In the genomic region with DNA sequence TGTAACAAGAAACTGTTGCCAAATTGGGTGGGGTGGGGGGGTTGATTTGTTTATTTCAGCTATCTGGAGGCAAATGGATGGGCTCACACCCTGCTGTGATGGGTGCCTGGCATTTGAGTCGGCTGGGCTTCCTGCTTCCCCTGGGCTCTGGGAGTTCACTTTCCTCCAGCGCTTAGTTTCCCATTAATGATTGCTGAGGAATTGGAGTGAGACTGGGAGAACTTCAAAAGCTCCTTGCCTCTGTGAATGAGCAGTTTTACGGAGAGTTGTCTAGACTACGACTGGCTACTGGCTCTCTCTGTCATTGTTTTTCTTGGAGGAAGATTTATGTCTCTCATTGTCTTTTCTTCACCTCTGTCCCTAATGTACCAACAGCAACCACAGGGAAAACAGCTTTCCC, we compare ENCODE assay signal across 13 mouse cellular contexts. TPM values are rescaled to one million over a fixed set of nuclear protein-coding genes. Genes with fewer than 3 reads are reported as not detected.
DNase-seq lines count a peak whose midpoint lies in the region; ATAC-seq and TF ChIP-seq lines count a peak whose summit lies in the region.
"Had no signal": no experiment of that assay in that cellular context is flagged by ENCODE, and none has a peak within 500 bp of the region (broad histone marks: within the 10 kb centered on the region; RNA-seq: fewer than 3 reads in every experiment).

No protein-coding gene starts in this region.

- ATAC-seq in heart, postnatal 0 days (ENCODE audit: insufficient read depth, low read depth), result no peak
- ATAC-seq in heart, embryonic 12.5 days (ENCODE audit: insufficient number of reproducible peaks, low FRiP score), result no peak

- no peak overlapping the region for H3K4me3 ChIP-seq in heart, postnatal 0 days (ENCODE audit: low read depth, low read length)
- no peak overlapping the region for H3K4me3 ChIP-seq in heart, embryonic 12.5 days
- no peak overlapping the region for H3K4me3 ChIP-seq in brown adipose tissue, adult 24 weeks (ENCODE audit: insufficient read depth, low read depth, low read length)
- H3K4me3 ChIP-seq: embryonic facial prominence, embryonic 15.5 days; left cerebral cortex, adult 2 months; limb, embryonic 15.5 days had no signal

- H3K4me2 ChIP-seq in heart, postnatal 0 days (ENCODE audit: low read depth, low read length), result no peak overlapping the region
- no peak overlapping the region for H3K4me2 ChIP-seq in heart, embryonic 12.5 days
- H3K4me2 ChIP-seq: embryonic facial prominence, embryonic 15.5 days; limb, embryonic 15.5 days had no signal

- H3K36me3 ChIP-seq in heart, postnatal 0 days (replicated peaks; ENCODE audit: control insufficient read depth, insufficient read depth, low read length), result no peaks in the 10 kb centered on the region
- no peaks in the 10 kb centered on the region for H3K36me3 ChIP-seq in heart, embryonic 12.5 days
- H3K36me3 ChIP-seq: embryonic facial prominence, embryonic 15.5 days; limb, embryonic 15.5 days had no signal

- no peak for TF ChIP-seq CTCF in heart, postnatal 0 days (IDR thresholded peaks at IDR 0.05; ENCODE audit: low read depth)

- DNase-seq in heart, postnatal 0 days (ENCODE audit: low spot score), result peak; percentile 45
- DNase-seq in kidney, adult 18-20 months, result peak; percentile 21
- DNase-seq in kidney, postnatal 36 days, result peak; percentile 48 to 53
- no peak for DNase-seq in adrenal gland, adult (ENCODE audit: inconsistent age in 2 of 2, low spot score in 1 of 2)
- no peak for DNase-seq in layer of hippocampus, adult 9-10 months (ENCODE audit: low spot score)
- DNase-seq in testis, postnatal 10 days (ENCODE audit: low spot score), result no peak
- DNase-seq: cerebellum, postnatal 10 days; gastrocnemius, postnatal 36 days had no signal

- no peaks in the 10 kb centered on the region for H3K27me3 ChIP-seq in heart, postnatal 0 days (ENCODE audit: control insufficient read depth, insufficient read depth, low read length)
- H3K27me3 ChIP-seq in heart, embryonic 12.5 days (replicated peaks), result 0 out of 2 replicates have a peak, but pooled peaks cover 6% of the 10 kb centered on the region
- H3K27me3 ChIP-seq: embryonic facial prominence, embryonic 15.5 days; limb, embryonic 15.5 days had no signal

- WGBS in heart, postnatal 0 days, result 20% methylated on average over 4 of the region's 4 CpGs
- 12% methylated on average over 4 of the region's 4 CpGs for WGBS in heart, embryonic 12.5 days

- H3K27ac ChIP-seq in heart, postnatal 0 days (ENCODE audit: low read depth), result peak overlapping the region; percentile 43
- no peak overlapping the region for H3K27ac ChIP-seq in heart, embryonic 12.5 days (ENCODE audit: poor library complexity, severe bottlenecking)
- H3K27ac ChIP-seq in brown adipose tissue, adult 24 weeks (replicated peaks; ENCODE audit: low read depth, low read length), result peak overlapping the region; percentile 60
- H3K27ac ChIP-seq: embryonic facial prominence, embryonic 15.5 days; left cerebral cortex, adult 2 months; limb, embryonic 15.5 days had no signal

- H3K9me3 ChIP-seq in heart, postnatal 0 days (replicated peaks; ENCODE audit: control insufficient read depth, low read length), result no peaks in the 10 kb centered on the region
- H3K9me3 ChIP-seq in heart, embryonic 12.5 days (replicated peaks), result no peaks in the 10 kb centered on the region
- H3K9me3 ChIP-seq: embryonic facial prominence, embryonic 15.5 days; limb, embryonic 15.5 days had no signal

- peaks cover 9% of the 10 kb centered on the region for H3K4me1 ChIP-seq in heart, postnatal 0 days (ENCODE audit: control insufficient read depth, insufficient read depth)
- peaks cover 24% of the 10 kb centered on the region for H3K4me1 ChIP-seq in heart, embryonic 12.5 days (replicated peaks)
- peaks cover 19% of the 10 kb centered on the region for H3K4me1 ChIP-seq in brown adipose tissue, adult 24 weeks (ENCODE audit: control insufficient read depth, insufficient read depth, insufficient read length, low read length)

- no peak for TF ChIP-seq EP300 in heart, postnatal 0 days (IDR thresholded peaks at IDR 0.05; ENCODE audit: low read depth)

- no peak overlapping the region for H3K9ac ChIP-seq in heart, postnatal 0 days (replicated peaks; ENCODE audit: low read depth, low read length)
- H3K9ac ChIP-seq in heart, embryonic 12.5 days, result no peak overlapping the region
- H3K9ac ChIP-seq: embryonic facial prominence, embryonic 15.5 days; limb, embryonic 15.5 days had no signal

RNA-seq across cellular contexts. Expression of a gene that starts 36.2 kb away (rescaled TPM):
- 28.2 and 50.9 TPM in 2 replicates for total RNA-seq in heart, postnatal 0 days (2014; rRNA removed; ENCODE audit: low replicate concordance)
- 9.5 and 13.9 TPM in 2 replicates for polyA plus RNA-seq in heart, postnatal 0 days (2015; fragmentation: Nextera tagmentation; extraction: Ambion mirVana)
- polyA plus RNA-seq in heart, embryonic 12.5 days (2016; fragmentation: Nextera tagmentation; extraction: Ambion mirVana), result 21.0 and 22.4 TPM in 2 replicates
- polyA plus RNA-seq in brown adipose tissue, adult 24 weeks (2012; ENCODE audit: insufficient read depth, insufficient read length, missing spikeins), result 3.6 and 8.3 TPM in 2 replicates

Comparison
In these comparisons a context has a peak if more than half of its experiments do, and no peak if none do; other contexts are left out.
1. DNase-seq: peak in heart, postnatal 0 days (single experiment), kidney, adult 18-20 months (single experiment) and kidney, postnatal 36 days (2 of 2); none in adrenal gland, adult (0 of 2), layer of hippocampus, adult 9-10 months (single experiment) and testis, postnatal 10 days (single experiment).